Mouse (Mus musculus) inflammation-experienced regulatory T-cells, adult 6 months (primary cell): ENCODE measurements at regions not wholly inside any gene's neighbourhood (a gene's known extent, or its start where the extent isn't known, plus 50 kb on each side); places are given as distances from the start of the nearest gene placed in this dataset.
A peak's percentile ranks its signal among the peaks of the same experiment; 100 is the strongest.

Experiments
- ATAC-seq: one replicate; pipeline ENCODE4 v1.8.0; 2017

GRCm38 (mm10) chr13:6465911-6466419 is 82.0 kb upstream of the Pitrm1 start:
- ATAC-seq = no peak

- ATAC-seq = peak; percentile 31
These were observed 78.3 kb upstream of the Pitrm1 start for GRCm38 (mm10) chr13:6469446-6470227.

GRCm38 (mm10) chr13:6470286-6471103 is 77.5 kb upstream of the Pitrm1 start:
- no peak for ATAC-seq

- peak; percentile 82 for ATAC-seq
These were observed 76.3 kb upstream of the Pitrm1 start for GRCm38 (mm10) chr13:6471643-6472042.

DNA sequence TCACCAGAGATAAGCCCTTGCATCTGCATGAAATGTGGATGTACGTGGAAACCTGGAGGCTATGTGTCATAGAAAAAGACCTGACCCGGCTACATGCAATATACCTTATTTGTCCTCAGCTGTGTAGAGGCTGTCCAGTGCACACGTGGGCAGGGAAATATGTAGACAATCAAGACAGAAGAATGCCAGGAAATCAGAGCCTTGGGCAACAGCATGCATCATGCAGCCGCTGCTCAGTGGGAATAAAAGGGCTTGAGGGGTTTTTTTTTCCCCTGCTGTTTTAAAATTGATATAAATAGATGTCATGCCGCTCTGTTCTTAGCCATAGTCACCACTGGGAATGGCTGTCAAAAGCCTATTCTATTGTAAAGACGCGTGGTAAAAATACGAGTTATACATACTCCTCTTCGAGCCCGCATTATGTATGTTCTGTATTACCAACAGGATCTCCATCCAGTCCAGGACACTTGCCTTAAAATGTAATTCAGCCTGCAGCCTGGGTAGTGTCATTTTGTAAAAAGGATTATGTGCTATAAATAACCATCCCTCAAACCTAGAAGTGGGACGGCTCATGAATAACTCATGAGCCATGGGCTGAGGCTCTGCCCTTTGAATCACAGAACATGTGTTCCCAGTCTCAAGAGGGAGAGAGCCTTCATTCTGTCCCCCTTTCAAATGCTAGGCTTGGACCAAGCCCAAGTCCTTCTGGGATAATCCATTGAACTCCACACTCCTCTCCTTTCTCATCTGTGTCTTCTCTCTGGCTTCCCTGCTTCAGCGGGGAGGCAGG is 74.4 kb upstream of the Pitrm1 start:
- ATAC-seq = no peak

DNA sequence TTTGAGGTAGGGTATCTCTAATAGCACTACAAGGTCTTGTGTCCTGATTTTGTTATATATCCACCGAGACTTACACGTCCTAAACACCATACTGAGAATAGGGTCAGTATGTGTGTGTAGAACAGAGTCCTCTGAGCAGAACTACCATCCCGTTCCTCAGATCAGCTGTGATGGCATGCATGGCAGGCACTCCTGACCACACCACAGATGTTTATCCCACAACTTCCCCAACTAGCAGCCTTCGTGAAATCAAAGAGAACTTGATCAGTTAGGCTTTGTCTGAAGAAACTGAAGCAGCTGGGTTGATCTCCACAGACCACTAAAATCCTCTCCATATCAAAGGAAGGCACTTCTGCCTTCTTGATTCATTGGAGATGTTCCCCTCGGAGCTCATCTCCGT is 68.3 kb upstream of the Pitrm1 start:
- ATAC-seq = no peak

GRCm38 (mm10) chr13:6484418-6484817 is 63.5 kb upstream of the Pitrm1 start:
- ATAC-seq = no peak

GRCm38 (mm10) chr13:6487837-6488236 is 60.1 kb upstream of the Pitrm1 start:
- ATAC-seq = no peak

DNA sequence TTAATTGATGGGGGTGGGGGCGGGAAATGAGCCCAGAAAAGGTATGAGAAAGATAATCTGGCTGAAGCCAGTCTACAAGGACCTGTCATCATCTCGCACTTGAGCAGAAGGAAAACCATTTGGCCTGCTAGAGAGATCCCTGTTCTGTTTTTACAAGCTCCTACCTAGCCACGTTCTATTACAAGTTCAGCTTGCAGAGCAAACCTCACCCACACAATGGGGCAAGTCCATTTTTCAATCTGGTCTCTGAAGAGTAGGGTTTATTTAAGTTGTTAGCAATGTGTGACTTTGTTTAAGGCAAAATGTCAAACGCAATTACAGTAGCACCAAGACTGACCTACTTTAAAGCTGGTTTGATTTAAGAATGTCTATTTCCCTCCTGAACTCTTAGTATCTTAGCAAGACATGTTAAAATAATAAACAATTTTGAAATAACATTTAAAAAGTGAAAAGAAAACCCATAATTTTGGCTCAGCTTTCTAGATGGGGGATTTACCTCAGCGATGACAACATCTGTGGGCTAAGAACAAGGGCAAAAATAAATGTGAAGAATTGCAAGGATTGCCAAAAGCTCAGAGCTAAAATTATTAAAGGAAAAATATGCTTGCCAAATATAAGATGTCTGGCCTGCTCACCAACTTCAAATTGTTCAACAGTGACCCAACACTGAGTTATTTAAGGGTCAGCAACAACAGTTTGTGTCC is 54.9 kb upstream of the Pitrm1 start:
- no peak for ATAC-seq
